Mouse (Mus musculus): ENCODE measurements around the gene Lonp1.

- TF ChIP-seq ZNF384 (IDR thresholded peaks at IDR 0.05; ENCODE audit: low read depth, low read length) (no peak), HCFC1 (IDR thresholded peaks at IDR 0.05; ENCODE audit: borderline replicate concordance, insufficient read depth, low read length) (no peak), MAFK (IDR thresholded peaks at IDR 0.05; ENCODE audit: insufficient read depth, low read depth, low read length) (no peak), CHD2 (IDR thresholded peaks at IDR 0.05; ENCODE audit: low read depth, low read length) (no peak)
Measured at GRCm38 (mm10) chr17:56588921-56589320, 37.8 kb downstream of the Lonp1 start.
